9 mouse cellular contexts compared by ENCODE assay signal in genomic region chr2:52894983-52895621, GRCm38 (mm10). TPM values are rescaled to one million over a fixed set of nuclear protein-coding genes. Genes with fewer than 3 reads are reported as not detected.
DNase-seq lines count a peak whose midpoint lies in the region; ATAC-seq and TF ChIP-seq lines count a peak whose summit lies in the region.
"Had no signal": no experiment of that assay in that cellular context is flagged by ENCODE, and none has a peak within 500 bp of the region (broad histone marks: within the 10 kb centered on the region; RNA-seq: fewer than 3 reads in every experiment).

No protein-coding gene starts in this region.

- H3K27ac ChIP-seq in forebrain, embryonic 16.5 days (ENCODE audit: low read length): no peak overlapping the region
- H3K27ac ChIP-seq in forebrain, embryonic 11.5 days (ENCODE audit: low read depth, low read length): no peak overlapping the region
- no peak overlapping the region for H3K27ac ChIP-seq in kidney, postnatal 0 days
- H3K27ac ChIP-seq: neural tube, embryonic 12.5 days had no signal

- no peak for DNase-seq in forebrain, embryonic 11.5 days (ENCODE audit: low spot score)
- peak; percentile 81 for DNase-seq in MN1 (ENCODE audit: low spot score)
- peak; percentile 59 to 60 for DNase-seq in gastrocnemius, postnatal 36 days
- DNase-seq in kidney, postnatal 0 days (ENCODE audit: low spot score): no peak
- DNase-seq in ovary, postnatal 14 days (ENCODE audit: low spot score): peak; percentile 26
- DNase-seq in thymus, postnatal 36 days: no peak

- H3K4me2 ChIP-seq in forebrain, embryonic 16.5 days (ENCODE audit: low read length): no peak overlapping the region
- no peak overlapping the region for H3K4me2 ChIP-seq in forebrain, embryonic 11.5 days (ENCODE audit: low read depth, low read length, severe bottlenecking)
- no peak overlapping the region for H3K4me2 ChIP-seq in kidney, postnatal 0 days (ENCODE audit: low read length)
- H3K4me2 ChIP-seq: neural tube, embryonic 12.5 days had no signal

- no peak overlapping the region for H3K9ac ChIP-seq in forebrain, embryonic 16.5 days (replicated peaks; ENCODE audit: low read depth, low read length)
- H3K9ac ChIP-seq in forebrain, embryonic 11.5 days (ENCODE audit: low read length): no peak overlapping the region
- H3K9ac ChIP-seq in kidney, postnatal 0 days (ENCODE audit: low read depth, low read length): no peak overlapping the region
- H3K9ac ChIP-seq: neural tube, embryonic 12.5 days had no signal

- WGBS in forebrain, embryonic 16.5 days: 60% methylated on average over 6 of the region's 6 CpGs
- WGBS in forebrain, embryonic 11.5 days: 78% methylated on average over 6 of the region's 6 CpGs
- WGBS in kidney, postnatal 0 days: 49% methylated on average over 6 of the region's 6 CpGs

- ATAC-seq in forebrain, embryonic 16.5 days: peak; percentile 31
- ATAC-seq in forebrain, embryonic 11.5 days (replicated peaks; ENCODE audit: low FRiP score): no peak
- peak; percentile 61; the same call in 1 of the 2 replicates for ATAC-seq in kidney, postnatal 0 days (replicated peaks; ENCODE audit: low FRiP score, low read depth)
- no peak for ATAC-seq in erythroblast, adult 5-6 weeks (replicated peaks; ENCODE audit: low FRiP score, poor library complexity, severe bottlenecking)

- H3K36me3 ChIP-seq in forebrain, embryonic 16.5 days (ENCODE audit: control insufficient read depth, insufficient read depth): no peaks in the 10 kb centered on the region
- H3K36me3 ChIP-seq in forebrain, embryonic 11.5 days (ENCODE audit: control insufficient read depth, insufficient read depth, low read length): no peaks in the 10 kb centered on the region
- no peaks in the 10 kb centered on the region for H3K36me3 ChIP-seq in kidney, postnatal 0 days (ENCODE audit: insufficient read depth, low read length)
- H3K36me3 ChIP-seq: neural tube, embryonic 12.5 days had no signal

- no peaks in the 10 kb centered on the region for H3K9me3 ChIP-seq in forebrain, embryonic 16.5 days (ENCODE audit: control insufficient read depth, low read length)
- H3K9me3 ChIP-seq in forebrain, embryonic 11.5 days (ENCODE audit: control insufficient read depth, low read length): no peaks in the 10 kb centered on the region
- no peaks in the 10 kb centered on the region for H3K9me3 ChIP-seq in kidney, postnatal 0 days (replicated peaks; ENCODE audit: low read length)
- H3K9me3 ChIP-seq: neural tube, embryonic 12.5 days had no signal

- H3K4me1 ChIP-seq in forebrain, embryonic 16.5 days (replicated peaks; ENCODE audit: control insufficient read depth, insufficient read depth, low read length): peaks cover 5% of the 10 kb centered on the region
- 0 out of 2 replicates have a peak, but pooled peaks cover 1% of the 10 kb centered on the region for H3K4me1 ChIP-seq in forebrain, embryonic 11.5 days (replicated peaks; ENCODE audit: control insufficient read depth, insufficient read depth, low read length)
- 0 out of 2 replicates have a peak, but pooled peaks cover 7% of the 10 kb centered on the region for H3K4me1 ChIP-seq in kidney, postnatal 0 days (replicated peaks; ENCODE audit: insufficient read depth, low read length)
- H3K4me1 ChIP-seq: neural tube, embryonic 12.5 days had no signal

- no peak overlapping the region for H3K4me3 ChIP-seq in forebrain, embryonic 16.5 days (replicated peaks; ENCODE audit: low read length)
- no peak overlapping the region for H3K4me3 ChIP-seq in forebrain, embryonic 11.5 days (ENCODE audit: low read depth, low read length)
- no peak overlapping the region for H3K4me3 ChIP-seq in kidney, postnatal 0 days (replicated peaks; ENCODE audit: low read depth, low read length)
- H3K4me3 ChIP-seq: neural tube, embryonic 12.5 days had no signal

- intact Hi-C loops in gastrocnemius, postnatal 36 days (cut with DNase I): loop anchor here (5.0 kb wide), 1 partner anchor 42 kb away; no protein-coding TSS in a partner anchor

- H3K27me3 ChIP-seq in forebrain, embryonic 16.5 days (replicated peaks; ENCODE audit: control insufficient read depth, insufficient read depth, low read length): no peaks in the 10 kb centered on the region
- H3K27me3 ChIP-seq in forebrain, embryonic 11.5 days (ENCODE audit: control insufficient read depth, insufficient read depth, low read length): no peaks in the 10 kb centered on the region
- no peaks in the 10 kb centered on the region for H3K27me3 ChIP-seq in kidney, postnatal 0 days (ENCODE audit: insufficient read depth, low read length)
- H3K27me3 ChIP-seq: neural tube, embryonic 12.5 days had no signal

- TF ChIP-seq CTCF in kidney, postnatal 0 days (IDR thresholded peaks at IDR 0.05; ENCODE audit: low read depth): no peak

RNA-seq across cellular contexts. Expression of gene Fmnl2, which starts 37.4 kb away (rescaled TPM):
- 15.5 and 18.5 TPM in 2 replicates for polyA plus RNA-seq in forebrain, embryonic 16.5 days (2015; fragmentation: Nextera tagmentation; extraction: Ambion mirVana)
- polyA plus RNA-seq in forebrain, embryonic 11.5 days (2014; fragmentation: Nextera tagmentation; extraction: Ambion mirVana): 10.4 and 10.6 TPM in 2 replicates
- total RNA-seq in gastrocnemius, postnatal 36 days (2021): 1 to 10 TPM; 4.3 to 6.0 TPM
- polyA plus RNA-seq in kidney, postnatal 0 days (2015; fragmentation: Nextera tagmentation; extraction: Ambion mirVana): 8.0 and 8.5 TPM in 2 replicates
- total RNA-seq in erythroblast, adult 5-6 weeks (2015; ENCODE audit: low replicate concordance): 2.1 and 6.5 TPM in 2 replicates
- 3.1 and 4.0 TPM in 2 replicates for total RNA-seq in erythroblast, adult 5-6 weeks (2017; ENCODE audit: low replicate concordance)

Comparison
In these comparisons a context has a peak if more than half of its experiments do, and no peak if none do; other contexts are left out.
1. ATAC-seq: peak in forebrain, embryonic 16.5 days (single experiment) and kidney, postnatal 0 days (single experiment); none in forebrain, embryonic 11.5 days (single experiment) and erythroblast, adult 5-6 weeks (single experiment).
2. DNase-seq: peak in MN1 (single experiment), gastrocnemius, postnatal 36 days (2 of 2) and ovary, postnatal 14 days (single experiment); none in forebrain, embryonic 11.5 days (single experiment), kidney, postnatal 0 days (single experiment) and thymus, postnatal 36 days (0 of 2).